Mouse (Mus musculus): ENCODE results near the gene Ahctf1. TPM values are rescaled to one million over a fixed set of nuclear protein-coding genes. Genes with fewer than 3 reads are reported as not detected.

Gene Ahctf1
- total and polyA plus RNA-seq, 3 experiments: 79.2 to 111 (median 96.0) TPM

GRCm38 (mm10) chr1:179847759-179848389 is 44.4 kb upstream of the Ahctf1 start:
- H3K79me2 ChIP-seq (replicated peaks; ENCODE audit: control insufficient read depth, extremely low read depth, insufficient read depth, poor library complexity, severe bottlenecking): 0 out of 2 replicates have a peak, but pooled peaks cover 2% of the 10 kb centered on the region
- H3K27ac ChIP-seq (ENCODE audit: insufficient read depth, low read depth): peak overlapping the region; percentile 25; the same call in 1 of the 2 replicates
- peak overlapping the region; percentile 35 for H3K4me2 ChIP-seq (ENCODE audit: insufficient read depth, low read depth, poor library complexity, severe bottlenecking)
- H3K4me1 ChIP-seq (ENCODE audit: control insufficient read depth in 1 of 2, insufficient read depth in 2 of 2): peaks cover 4 to 43% of the 10 kb centered on the region in 2 experiments; a peak in 3 of 4 replicates
- 0 out of 2 replicates have a peak, but pooled peaks have one; percentile 69 for TF ChIP-seq E2F4 (IDR thresholded peaks at IDR 0.05; ENCODE audit: insufficient replicate concordance, low read depth, low read length)
- TF ChIP-seq MAZ (IDR thresholded peaks at IDR 0.05; ENCODE audit: low read depth, low read length): no peak
- TF ChIP-seq SMC3 (IDR thresholded peaks at IDR 0.05; ENCODE audit: low read depth, low read length): peak; percentile 52
- TF ChIP-seq MXI1 (IDR thresholded peaks at IDR 0.05; ENCODE audit: low read depth, low read length): no peak
- peak; percentile 45; the same call in 1 of the 2 replicates for TF ChIP-seq SIN3A (IDR thresholded peaks at IDR 0.05; ENCODE audit: low read length)
- TF ChIP-seq NELFE (IDR thresholded peaks at IDR 0.05; ENCODE audit: low read depth, low read length): 0 out of 2 replicates have a peak, but pooled peaks have one; percentile 17
- no peak for TF ChIP-seq JUN (IDR thresholded peaks at IDR 0.05; ENCODE audit: insufficient read depth, low read depth, low read length)
- no peak for TF ChIP-seq MAFK (IDR thresholded peaks at IDR 0.05; ENCODE audit: insufficient replicate concordance, low read length)
- TF ChIP-seq POLR2AphosphoS2 (IDR thresholded peaks at IDR 0.05; ENCODE audit: low read depth, low read length): no peak
- peak; percentile 74 to 81 for TF ChIP-seq CTCF (conservative IDR thresholded peaks at IDR 0.05 in 1 of 2, IDR thresholded peaks at IDR 0.05 in 1 of 2; ENCODE audit: low read depth in 2 of 2, low read length in 2 of 2)
- TF ChIP-seq ZNF384 (IDR thresholded peaks at IDR 0.05; ENCODE audit: low read depth, low read length): no peak
- no peak for TF ChIP-seq USF1 (IDR thresholded peaks at IDR 0.05; ENCODE audit: low read depth, low read length)
- no peak for TF ChIP-seq UBTF (IDR thresholded peaks at IDR 0.05; ENCODE audit: low read depth, low read length)
- no peak for TF ChIP-seq CHD1 (IDR thresholded peaks at IDR 0.05; ENCODE audit: low read depth, low read length)
- no peak for TF ChIP-seq PAX5 (IDR thresholded peaks at IDR 0.05; ENCODE audit: low read length)
- peak; percentile 29; the same call in 1 of the 2 replicates for TF ChIP-seq EP300 (IDR thresholded peaks at IDR 0.05; ENCODE audit: low read length)
- TF ChIP-seq ETS1 (conservative IDR thresholded peaks at IDR 0.05; ENCODE audit: low read depth, low read length): 0 out of 2 replicates have a peak, but pooled peaks have one; percentile 12
- no peak for TF ChIP-seq NRF1 (IDR thresholded peaks at IDR 0.05; ENCODE audit: low read depth, low read length)
- TF ChIP-seq RAD21 (IDR thresholded peaks at IDR 0.05; ENCODE audit: low read depth, low read length): peak; percentile 49
- peak; percentile 29; the same call in 1 of the 2 replicates for TF ChIP-seq TCF12 (IDR thresholded peaks at IDR 0.05; ENCODE audit: low read depth, low read length)
- no peak for TF ChIP-seq MYC (IDR thresholded peaks at IDR 0.05; ENCODE audit: low read depth, low read length)
- no peak for TF ChIP-seq ZC3H11A (IDR thresholded peaks at IDR 0.05; ENCODE audit: low read depth, low read length)
- no peak for TF ChIP-seq ZMIZ1 (IDR thresholded peaks at IDR 0.05; ENCODE audit: low read depth, low read length)
- TF ChIP-seq ZKSCAN1 (IDR thresholded peaks at IDR 0.05; ENCODE audit: borderline replicate concordance, low read depth, low read length): no peak
- no peak for TF ChIP-seq CHD2 (IDR thresholded peaks at IDR 0.05; ENCODE audit: low read length)
- peak; percentile 57 for TF ChIP-seq ELF1 (IDR thresholded peaks at IDR 0.05; ENCODE audit: low read depth, low read length)
- peak; percentile 56; the same call in 1 of the 2 replicates for TF ChIP-seq IRF4 (IDR thresholded peaks at IDR 0.05; ENCODE audit: low read depth, low read length)
- peaks cover 11 to 39% of the 10 kb centered on the region in 2 experiments for H3K36me3 ChIP-seq (replicated peaks in 1 of 2; ENCODE audit: control insufficient read depth in 1 of 2, insufficient read depth in 1 of 2, low read length in 1 of 2)
- peak; percentile 79 for DNase-seq (ENCODE audit: extremely low read depth)
- no peaks in the 10 kb centered on the region for H3K9me3 ChIP-seq (replicated peaks; ENCODE audit: low read length)
- H3K4me3 ChIP-seq (replicated peaks in 1 of 3; ENCODE audit: low read depth in 2 of 3, low read length in 2 of 3, poor library complexity in 1 of 3): peak overlapping the region; percentile 39 to 61 (median 47)
- dilution Hi-C loops (cut with MboI; ENCODE audit: extremely low pct_ligation_motif_present, extremely low pct_unique_long_range_greater_than_20kb, low sequenced_read_pairs) (no loop called here), in situ Hi-C loops (cut with MboI; ENCODE audit: low pct_ligation_motif_present, low pct_unique_long_range_greater_than_20kb, low sequenced_read_pairs) (loop anchor here (5.0 to 25.0 kb wide), 3 partner anchors 113 to 359 kb away; no protein-coding TSS in a partner anchor)
- H3K27me3 ChIP-seq (replicated peaks): no peaks in the 10 kb centered on the region
- peak overlapping the region; percentile 28 for H3K9ac ChIP-seq (ENCODE audit: insufficient read depth, low read depth)
